Mouse (Mus musculus): ENCODE measurements around the gene 4930402H24Rik. TPM values are rescaled to one million over a fixed set of nuclear protein-coding genes. Genes with fewer than 3 reads are reported as not detected.

Gene 4930402H24Rik
- polyA plus RNA-seq, 1 experiment from 2014 or later: 99.6 TPM

GRCm38 (mm10) chr2:130738019-130738418 is 168.2 kb downstream of the 4930402H24Rik start:
- Histone ChIP-seq H3K4me2 (replicated peaks) (no peak overlapping the region), H3K4me1 (replicated peaks; ENCODE audit: control insufficient read depth, insufficient read depth, low read length) (no peaks in the 10 kb centered on the region), H3K27ac (no peak overlapping the region), H3K9me3 (ENCODE audit: control insufficient read depth, low read length) (no peaks in the 10 kb centered on the region), H3K9ac (no peak overlapping the region), H3K27me3 (ENCODE audit: control insufficient read depth, insufficient read depth, low read length) (no peaks in the 10 kb centered on the region), H3K4me3 (replicated peaks; ENCODE audit: low read length) (no peak overlapping the region), H3K36me3 (replicated peaks; ENCODE audit: control insufficient read depth, insufficient read depth) (peaks cover 99% of the 10 kb centered on the region)
- ATAC-seq (ENCODE audit: low FRiP score): no peak
- no peak for DNase-seq (ENCODE audit: low spot score)
- WGBS: 73% methylated on average over 6 of the region's 6 CpGs

- DNase-seq (ENCODE audit: low spot score): no peak
- Histone ChIP-seq H3K9ac (no peak overlapping the region), H3K4me2 (replicated peaks) (no peak overlapping the region), H3K4me3 (replicated peaks; ENCODE audit: low read length) (no peak overlapping the region), H3K36me3 (replicated peaks; ENCODE audit: control insufficient read depth, insufficient read depth) (peaks cover 97% of the 10 kb centered on the region), H3K9me3 (ENCODE audit: control insufficient read depth, low read length) (no peaks in the 10 kb centered on the region), H3K4me1 (replicated peaks; ENCODE audit: control insufficient read depth, insufficient read depth, low read length) (no peaks in the 10 kb centered on the region), H3K27ac (no peak overlapping the region), H3K27me3 (ENCODE audit: control insufficient read depth, insufficient read depth, low read length) (no peaks in the 10 kb centered on the region)
- WGBS: 90% methylated on average over 5 of the region's 5 CpGs
- ATAC-seq (ENCODE audit: low FRiP score): no peak
These were observed 170.9 kb downstream of the 4930402H24Rik start for GRCm38 (mm10) chr2:130735281-130735680.

GRCm38 (mm10) chr2:130733444-130733843 is 172.8 kb downstream of the 4930402H24Rik start:
- Histone ChIP-seq H3K27ac (no peak overlapping the region), H3K27me3 (ENCODE audit: control insufficient read depth, insufficient read depth, low read length) (no peaks in the 10 kb centered on the region), H3K36me3 (replicated peaks; ENCODE audit: control insufficient read depth, insufficient read depth) (peaks cover 97% of the 10 kb centered on the region), H3K9me3 (ENCODE audit: control insufficient read depth, low read length) (no peaks in the 10 kb centered on the region), H3K4me2 (replicated peaks) (no peak overlapping the region), H3K4me3 (replicated peaks; ENCODE audit: low read length) (no peak overlapping the region), H3K9ac (no peak overlapping the region), H3K4me1 (replicated peaks; ENCODE audit: control insufficient read depth, insufficient read depth, low read length) (no peaks in the 10 kb centered on the region)
- 79% methylated on average over 3 of the region's 3 CpGs for WGBS
- DNase-seq (ENCODE audit: low spot score) (no peak), ATAC-seq (ENCODE audit: low FRiP score) (no peak)

- Histone ChIP-seq H3K4me2 (replicated peaks) (no peak overlapping the region), H3K27ac (no peak overlapping the region), H3K9me3 (ENCODE audit: control insufficient read depth, low read length) (no peaks in the 10 kb centered on the region), H3K4me1 (replicated peaks; ENCODE audit: control insufficient read depth, insufficient read depth, low read length) (no peaks in the 10 kb centered on the region), H3K9ac (no peak overlapping the region), H3K27me3 (ENCODE audit: control insufficient read depth, insufficient read depth, low read length) (no peaks in the 10 kb centered on the region), H3K4me3 (replicated peaks; ENCODE audit: low read length) (no peak overlapping the region), H3K36me3 (replicated peaks; ENCODE audit: control insufficient read depth, insufficient read depth) (peaks cover 97% of the 10 kb centered on the region)
- 77% methylated on average over 5 of the region's 5 CpGs for WGBS
- no peak for DNase-seq (ENCODE audit: low spot score)
- no peak for ATAC-seq (ENCODE audit: low FRiP score)
These were observed 174.4 kb downstream of the 4930402H24Rik start for GRCm38 (mm10) chr2:130731855-130732254.

GRCm38 (mm10) chr2:130730746-130731145 is 175.5 kb downstream of the 4930402H24Rik start:
- Histone ChIP-seq H3K9ac (no peak overlapping the region), H3K4me2 (replicated peaks) (no peak overlapping the region), H3K36me3 (replicated peaks; ENCODE audit: control insufficient read depth, insufficient read depth) (peaks cover 97% of the 10 kb centered on the region), H3K4me1 (replicated peaks; ENCODE audit: control insufficient read depth, insufficient read depth, low read length) (no peaks in the 10 kb centered on the region), H3K27me3 (ENCODE audit: control insufficient read depth, insufficient read depth, low read length) (no peaks in the 10 kb centered on the region), H3K27ac (no peak overlapping the region), H3K4me3 (replicated peaks; ENCODE audit: low read length) (no peak overlapping the region), H3K9me3 (ENCODE audit: control insufficient read depth, low read length) (no peaks in the 10 kb centered on the region)
- DNase-seq (ENCODE audit: low spot score) (no peak), ATAC-seq (ENCODE audit: low FRiP score) (no peak)
- 92% methylated on average over 9 of the region's 9 CpGs for WGBS

- H3K27me3 ChIP-seq (ENCODE audit: control insufficient read depth, insufficient read depth, low read length): no peaks in the 10 kb centered on the region
- no peak for ATAC-seq (ENCODE audit: low FRiP score)
- H3K36me3 ChIP-seq (replicated peaks; ENCODE audit: control insufficient read depth, insufficient read depth): peaks cover 97% of the 10 kb centered on the region
- no peak overlapping the region for H3K4me3 ChIP-seq (replicated peaks; ENCODE audit: low read length)
- no peaks in the 10 kb centered on the region for H3K4me1 ChIP-seq (replicated peaks; ENCODE audit: control insufficient read depth, insufficient read depth, low read length)
- H3K4me2 ChIP-seq (replicated peaks): no peak overlapping the region
- WGBS: 95% methylated on average over 2 of the region's 2 CpGs
- H3K27ac ChIP-seq: no peak overlapping the region
- no peak for DNase-seq (ENCODE audit: low spot score)
- no peak overlapping the region for H3K9ac ChIP-seq
- H3K9me3 ChIP-seq (ENCODE audit: control insufficient read depth, low read length): no peaks in the 10 kb centered on the region
These were observed 177.2 kb downstream of the 4930402H24Rik start for GRCm38 (mm10) chr2:130728906-130729585.

GRCm38 (mm10) chr2:130727752-130728151 is 178.5 kb downstream of the 4930402H24Rik start:
- Histone ChIP-seq H3K36me3 (replicated peaks; ENCODE audit: control insufficient read depth, insufficient read depth) (peaks cover 98% of the 10 kb centered on the region), H3K4me2 (replicated peaks) (no peak overlapping the region), H3K4me3 (replicated peaks; ENCODE audit: low read length) (no peak overlapping the region), H3K27me3 (ENCODE audit: control insufficient read depth, insufficient read depth, low read length) (no peaks in the 10 kb centered on the region), H3K27ac (no peak overlapping the region), H3K9ac (no peak overlapping the region), H3K9me3 (ENCODE audit: control insufficient read depth, low read length) (no peaks in the 10 kb centered on the region), H3K4me1 (replicated peaks; ENCODE audit: control insufficient read depth, insufficient read depth, low read length) (no peaks in the 10 kb centered on the region)
- no peak for ATAC-seq (ENCODE audit: low FRiP score)
- DNase-seq (ENCODE audit: low spot score): no peak
- 89% methylated on average over 1 of the region's 1 CpGs for WGBS

- DNase-seq (ENCODE audit: low spot score) (no peak), ATAC-seq (ENCODE audit: low FRiP score) (no peak)
- Histone ChIP-seq H3K4me3 (replicated peaks; ENCODE audit: low read length) (no peak overlapping the region), H3K9ac (no peak overlapping the region), H3K9me3 (ENCODE audit: control insufficient read depth, low read length) (no peaks in the 10 kb centered on the region), H3K27ac (no peak overlapping the region), H3K4me1 (replicated peaks; ENCODE audit: control insufficient read depth, insufficient read depth, low read length) (no peaks in the 10 kb centered on the region), H3K27me3 (ENCODE audit: control insufficient read depth, insufficient read depth, low read length) (no peaks in the 10 kb centered on the region), H3K4me2 (replicated peaks) (no peak overlapping the region), H3K36me3 (replicated peaks; ENCODE audit: control insufficient read depth, insufficient read depth) (peaks cover 97% of the 10 kb centered on the region)
- 75% methylated on average over 4 of the region's 4 CpGs for WGBS
These were observed 181.8 kb downstream of the 4930402H24Rik start for GRCm38 (mm10) chr2:130724369-130724768.

GRCm38 (mm10) chr2:130717951-130718350 is 188.3 kb downstream of the 4930402H24Rik start:
- Histone ChIP-seq H3K4me2 (replicated peaks) (no peak overlapping the region), H3K27me3 (ENCODE audit: control insufficient read depth, insufficient read depth, low read length) (no peaks in the 10 kb centered on the region), H3K9me3 (ENCODE audit: control insufficient read depth, low read length) (no peaks in the 10 kb centered on the region), H3K4me1 (replicated peaks; ENCODE audit: control insufficient read depth, insufficient read depth, low read length) (no peaks in the 10 kb centered on the region), H3K9ac (no peak overlapping the region), H3K4me3 (replicated peaks; ENCODE audit: low read length) (no peak overlapping the region), H3K27ac (no peak overlapping the region), H3K36me3 (replicated peaks; ENCODE audit: control insufficient read depth, insufficient read depth) (peaks cover 94% of the 10 kb centered on the region)
- WGBS: 87% methylated on average over 6 of the region's 6 CpGs
- no peak for ATAC-seq (ENCODE audit: low FRiP score)
- DNase-seq (ENCODE audit: low spot score): no peak

GRCm38 (mm10) chr2:130707057-130707456 is 199.1 kb downstream of the 4930402H24Rik start:
- Histone ChIP-seq H3K4me2 (replicated peaks) (no peak overlapping the region), H3K27me3 (ENCODE audit: control insufficient read depth, insufficient read depth, low read length) (no peaks in the 10 kb centered on the region), H3K36me3 (replicated peaks; ENCODE audit: control insufficient read depth, insufficient read depth) (peaks cover 61% of the 10 kb centered on the region), H3K4me3 (replicated peaks; ENCODE audit: low read length) (no peak overlapping the region), H3K27ac (no peak overlapping the region), H3K4me1 (replicated peaks; ENCODE audit: control insufficient read depth, insufficient read depth, low read length) (no peaks in the 10 kb centered on the region), H3K9me3 (ENCODE audit: control insufficient read depth, low read length) (no peaks in the 10 kb centered on the region), H3K9ac (no peak overlapping the region)
- DNase-seq (ENCODE audit: low spot score): no peak
- WGBS: 79% methylated on average over 10 of the region's 10 CpGs
- ATAC-seq (ENCODE audit: low FRiP score): no peak
